Mouse (Mus musculus) liver, embryonic 14.5 days (tissue): ENCODE results near the gene Cep164.

Experiments
- CTCF ChIP-seq: IDR thresholded peaks from 2 replicates; pipeline ENCODE4 v1.5.1; 2016; ENCODE audit warnings: antibody characterized with exemption, low read depth, control low read depth
- EP300 ChIP-seq: IDR thresholded peaks from 2 replicates; pipeline ENCODE4 v1.6.1; 2016; ENCODE audit warnings: antibody characterized with exemption, low read depth

GRCm38 (mm10) chr9:45749917-45750316 is 78.6 kb downstream of the Cep164 start:
- TF ChIP-seq CTCF (no peak), EP300 (no peak)
